Mouse (Mus musculus) liver, adult 2 months (tissue): ENCODE measurements around the gene Metrn.

Experiments
- CTCF ChIP-seq: fragments of 200-500 bp; IDR thresholded peaks from 2 replicates; pipeline ENCODE4 v1.5.1; 2011; ENCODE audit warnings: low read depth, low read length, control low read depth
- POLR2A ChIP-seq: fragments of 200-500 bp; IDR thresholded peaks from 2 replicates; pipeline ENCODE4 v1.6.1; 2011; ENCODE audit warnings: low read length, control low read depth; ENCODE audit not compliant: insufficient read depth; ENCODE audit errors: extremely low read depth

- no peak for TF ChIP-seq CTCF
- no peak for TF ChIP-seq POLR2A
Measured at GRCm38 (mm10) chr17:25792615-25793014, 4.3 kb downstream of the Metrn start, which contains the start of gene Fam173a.
